Mouse (Mus musculus) ES-Bruce4 (cell line): ENCODE results near the gene Plcxd1.

Experiments used
- CTCF ChIP-seq: IDR thresholded peaks from one replicate; pipeline ENCODE4 v1.8.1; 2011; ENCODE audit warnings: low read depth, low read length
- EP300 ChIP-seq: IDR thresholded peaks from 2 replicates; pipeline ENCODE4 v1.6.1; 2011; ENCODE audit warnings: low read depth, low read length; ENCODE audit not compliant: insufficient read depth
- POLR2A ChIP-seq: IDR thresholded peaks from one replicate; pipeline ENCODE4 v1.8.1; 2011; ENCODE audit warnings: low read length; ENCODE audit not compliant: insufficient read depth

GRCm38 (mm10) chr5:110108305-110108628, 8.5 kb downstream of the Plcxd1 start:
- TF ChIP-seq CTCF (no peak), POLR2A (no peak), EP300 (no peak)
